9 mouse cellular contexts compared by ENCODE assay signal in genomic region chr16:87128230-87128629, GRCm38 (mm10).
A peak's percentile ranks its signal among the peaks of the same experiment; 100 is the strongest.
DNase-seq lines count a peak whose midpoint lies in the region; ATAC-seq and TF ChIP-seq lines count a peak whose summit lies in the region.
"Had no signal": no experiment of that assay in that cellular context is flagged by ENCODE, and none has a peak within 500 bp of the region (broad histone marks: within the 10 kb centered on the region; RNA-seq: fewer than 3 reads in every experiment).

No protein-coding gene starts in this region.

- peak overlapping the region; percentile 54 for H3K27ac ChIP-seq in heart, adult 2 months
- no peak overlapping the region for H3K27ac ChIP-seq in kidney, embryonic 14.5 days (ENCODE audit: low read depth, low read length)
- H3K27ac ChIP-seq in lung, embryonic 16.5 days (ENCODE audit: low read length): peak overlapping the region; percentile 69

- no peaks in the 10 kb centered on the region for H3K36me3 ChIP-seq in heart, adult 2 months (ENCODE audit: control insufficient read depth, insufficient read depth, low read length)
- H3K36me3 ChIP-seq in kidney, embryonic 14.5 days (ENCODE audit: control insufficient read depth, insufficient read depth, low read length): no peaks in the 10 kb centered on the region
- H3K36me3 ChIP-seq in lung, embryonic 16.5 days (ENCODE audit: control insufficient read depth, insufficient read depth, low read length): no peaks in the 10 kb centered on the region

- TF ChIP-seq EP300 in heart, adult 2 months (IDR thresholded peaks at IDR 0.05; ENCODE audit: insufficient read depth, low read depth, low read length): no peak

- WGBS in heart, adult 2 months: 37% methylated on average over 13 of the region's 13 CpGs
- 68% methylated on average over 13 of the region's 13 CpGs for WGBS in kidney, embryonic 14.5 days
- 64% methylated on average over 13 of the region's 13 CpGs for WGBS in lung, embryonic 16.5 days

- peak; percentile 7 for DNase-seq in embryo, embryonic 11 days
- no peak for DNase-seq in embryo, embryonic 9.5 days (ENCODE audit: extremely low spot score)
- DNase-seq in adrenal gland, postnatal 25 days: peak; percentile 3
- peak; percentile 41 to 69 for DNase-seq in heart, adult 2 months
- DNase-seq in skeletal muscle tissue, adult 2 months (ENCODE audit: low read depth, low spot score): peak; percentile 39
- no peak for DNase-seq in urinary bladder, postnatal 14 days (ENCODE audit: low spot score)

- no peak overlapping the region for H3K9ac ChIP-seq in heart, adult 2 months (ENCODE audit: low read depth, low read length)
- no peak overlapping the region for H3K9ac ChIP-seq in kidney, embryonic 14.5 days (ENCODE audit: low read depth, low read length)
- H3K9ac ChIP-seq in lung, embryonic 16.5 days (ENCODE audit: low read length): no peak overlapping the region

- H3K4me2 ChIP-seq in kidney, embryonic 14.5 days (replicated peaks; ENCODE audit: low read depth, low read length): no peak overlapping the region
- H3K4me2 ChIP-seq in lung, embryonic 16.5 days (ENCODE audit: low read depth, low read length): peak overlapping the region; percentile 21; the same call in 1 of the 2 replicates

- ATAC-seq in kidney, embryonic 14.5 days (ENCODE audit: low FRiP score, low TSS enrichment): 0 out of 2 replicates have a peak, but pooled peaks have one; percentile 35
- ATAC-seq in lung, embryonic 16.5 days (ENCODE audit: low read depth): peak; percentile 86

- H3K4me1 ChIP-seq in heart, adult 2 months (ENCODE audit: control insufficient read depth, insufficient read depth, low read length): peaks cover 2% of the 10 kb centered on the region
- no peaks in the 10 kb centered on the region for H3K4me1 ChIP-seq in kidney, embryonic 14.5 days (ENCODE audit: control insufficient read depth, insufficient read depth, low read length)
- no peaks in the 10 kb centered on the region for H3K4me1 ChIP-seq in lung, embryonic 16.5 days (replicated peaks; ENCODE audit: control insufficient read depth, insufficient read depth, low read length)

- no peaks in the 10 kb centered on the region for H3K79me2 ChIP-seq in heart, adult 2 months (replicated peaks; ENCODE audit: control insufficient read depth, insufficient read depth, low read length)

- intact Hi-C loops in heart, adult 2 months (cut with DNase I): loop anchor here (1.0 to 10.0 kb wide), 4 partner anchors 78 to 1323 kb away; partner anchors contain the start of gene Adamts1

- no peaks in the 10 kb centered on the region for H3K9me3 ChIP-seq in kidney, embryonic 14.5 days (ENCODE audit: control insufficient read depth, low read length)
- H3K9me3 ChIP-seq in lung, embryonic 16.5 days (ENCODE audit: control insufficient read depth, low read length): no peaks in the 10 kb centered on the region

- TF ChIP-seq POLR2A in heart, adult 2 months (IDR thresholded peaks at IDR 0.05; ENCODE audit: insufficient read depth, low read depth, low read length): no peak

- TF ChIP-seq CTCF in heart, adult 2 months (IDR thresholded peaks at IDR 0.05): no peak

- H3K4me3 ChIP-seq in heart, adult 2 months: peak overlapping the region; percentile 1; the same call in 1 of the 2 replicates
- H3K4me3 ChIP-seq in kidney, embryonic 14.5 days (ENCODE audit: low read length): no peak overlapping the region
- 0 out of 2 replicates have a peak overlapping the region, but pooled peaks have one; percentile 11 for H3K4me3 ChIP-seq in lung, embryonic 16.5 days (ENCODE audit: low read length)

- H3K27me3 ChIP-seq in heart, adult 2 months (ENCODE audit: control insufficient read depth, insufficient read depth, low read length): no peaks in the 10 kb centered on the region
- no peaks in the 10 kb centered on the region for H3K27me3 ChIP-seq in kidney, embryonic 14.5 days (ENCODE audit: control insufficient read depth, insufficient read depth, low read length)
- H3K27me3 ChIP-seq in lung, embryonic 16.5 days (ENCODE audit: control insufficient read depth, insufficient read depth, low read depth, low read length): no peaks in the 10 kb centered on the region
- H3K27me3 ChIP-seq: CH12.LX had no signal

Comparison
In these comparisons a context has a peak if more than half of its experiments do, and no peak if none do; other contexts are left out.
1. DNase-seq: peak in embryo, embryonic 11 days (single experiment), adrenal gland, postnatal 25 days (single experiment), heart, adult 2 months (2 of 2) and skeletal muscle tissue, adult 2 months (single experiment); none in embryo, embryonic 9.5 days (single experiment) and urinary bladder, postnatal 14 days (single experiment).